Mouse (Mus musculus) layer of hippocampus, postnatal 10 days (tissue): ENCODE data around the gene Arhgef3. TPM values are rescaled to one million over a fixed set of nuclear protein-coding genes. Genes with fewer than 3 reads are reported as not detected.

Experiments used
- DNase-seq, 2 experiments: peaks; one replicate each; pipeline ENCODE4 v3.0.0; 2021; ENCODE audit warnings: low spot score in 2 of 2
- long read RNA-seq: library from polyadenylated mRNA; stranded (forward); transcript quantifications from one replicate; pipeline ENCODE4 v2.0.0, GENCODE M21; 2023
- total RNA-seq, 2 experiments: library from RNA; stranded (reverse); gene quantifications; 2 replicates each; pipeline ENCODE4 v1.2.3; 2021

The Arhgef3 gene
- 10 to 100 TPM; 34.4 to 35.7 TPM for total RNA-seq
- long read RNA-seq, transcript Arhgef3-202 (10 exons, 3,618 nt) = major isoform, 11 of 25 reads
- long read RNA-seq, partial matches to known transcripts = 9 of 25 reads
- long read RNA-seq, other reads (novel, unspliced or antisense) = 5 of 25 reads

- DNase-seq = peak in 1 of 2 experiments; percentile 41
These were observed at the start of gene Arhgef3 for GRCm38 (mm10) chr14:27114362-27115274. Arhgef3 (plus strand) TSS chr14:27114899.

GRCm38 (mm10) chr14:27066171-27066929 lies 48.3 kb upstream of the Arhgef3 start:
- no peak for DNase-seq

GRCm38 (mm10) chr14:27067866-27068271 lies 46.8 kb upstream of the Arhgef3 start:
- DNase-seq = no peak

GRCm38 (mm10) chr14:27069434-27070097 lies 45.1 kb upstream of the Arhgef3 start:
- no peak for DNase-seq

- DNase-seq = no peak
These were observed 44.6 kb upstream of the Arhgef3 start for GRCm38 (mm10) chr14:27070128-27070527.

- DNase-seq = no peak
These were observed 43.9 kb upstream of the Arhgef3 start for GRCm38 (mm10) chr14:27070758-27071157.

GRCm38 (mm10) chr14:27071985-27072384 lies 42.7 kb upstream of the Arhgef3 start:
- no peak for DNase-seq

GRCm38 (mm10) chr14:27075084-27075483 lies 39.6 kb upstream of the Arhgef3 start:
- DNase-seq = no peak

- peak; percentile 37 to 52 for DNase-seq
These were observed 38.7 kb upstream of the Arhgef3 start for GRCm38 (mm10) chr14:27075909-27076521.

GRCm38 (mm10) chr14:27076522-27076920 lies 38.2 kb upstream of the Arhgef3 start:
- no peak for DNase-seq

- no peak for DNase-seq
These were observed 33.0 kb upstream of the Arhgef3 start for GRCm38 (mm10) chr14:27081536-27082275.

- no peak for DNase-seq
These were observed 29.2 kb upstream of the Arhgef3 start for GRCm38 (mm10) chr14:27085471-27085870.

GRCm38 (mm10) chr14:27085999-27086398 lies 28.7 kb upstream of the Arhgef3 start:
- DNase-seq = no peak

- DNase-seq = no peak
These were observed 20.5 kb upstream of the Arhgef3 start for GRCm38 (mm10) chr14:27094247-27094646.

GRCm38 (mm10) chr14:27096133-27096532 lies 18.6 kb upstream of the Arhgef3 start:
- no peak for DNase-seq

GRCm38 (mm10) chr14:27096779-27097178 lies 17.9 kb upstream of the Arhgef3 start:
- DNase-seq = peak; percentile 77 to 84

- DNase-seq = no peak
These were observed 13.0 kb upstream of the Arhgef3 start for GRCm38 (mm10) chr14:27101735-27102134.

- DNase-seq = peak; percentile 46 to 49
These were observed 12.0 kb upstream of the Arhgef3 start for GRCm38 (mm10) chr14:27102720-27103119.

- DNase-seq = peak in 1 of 2 experiments; percentile 31
These were observed 8.8 kb upstream of the Arhgef3 start for GRCm38 (mm10) chr14:27105731-27106457.
